Mouse (Mus musculus) frontal cortex, postnatal 10 days (tissue): ENCODE measurements at regions not wholly inside any gene's neighbourhood (a gene's known extent, or its start where the extent isn't known, plus 50 kb on each side); places are given as distances from the start of the nearest gene placed in this dataset.

Experiments used
- DNase-seq, 2 experiments: peaks; one replicate each; pipeline ENCODE4 v3.0.0; 2022; ENCODE audit warnings: low spot score in 2 of 2, mixed read lengths in 1 of 2

DNA sequence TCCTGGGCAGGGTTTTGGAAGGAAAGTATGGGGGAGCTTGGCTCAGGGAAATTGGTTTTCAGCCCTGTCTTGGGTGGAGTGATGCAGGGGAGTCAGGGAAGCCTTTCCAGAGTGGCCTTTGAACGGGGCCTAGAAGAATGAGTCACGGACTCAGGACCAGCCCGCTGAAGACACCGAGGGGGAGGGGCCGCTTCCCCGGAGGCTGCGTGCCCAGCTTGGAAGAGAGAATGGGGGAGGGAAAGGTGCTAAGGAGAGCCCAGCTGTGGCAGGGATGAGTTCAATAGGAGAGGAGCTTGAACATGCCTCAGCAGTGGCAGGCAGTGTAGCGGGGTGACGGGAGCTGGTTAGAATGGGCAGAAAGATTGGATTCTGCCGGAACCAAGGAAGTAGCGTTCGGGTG is 337.8 kb downstream of the Zfp706 start:
- no peak for DNase-seq

- DNase-seq: no peak
These were observed 341.0 kb downstream of the Zfp706 start for GRCm38 (mm10) chr15:36666566-36666965.

DNA sequence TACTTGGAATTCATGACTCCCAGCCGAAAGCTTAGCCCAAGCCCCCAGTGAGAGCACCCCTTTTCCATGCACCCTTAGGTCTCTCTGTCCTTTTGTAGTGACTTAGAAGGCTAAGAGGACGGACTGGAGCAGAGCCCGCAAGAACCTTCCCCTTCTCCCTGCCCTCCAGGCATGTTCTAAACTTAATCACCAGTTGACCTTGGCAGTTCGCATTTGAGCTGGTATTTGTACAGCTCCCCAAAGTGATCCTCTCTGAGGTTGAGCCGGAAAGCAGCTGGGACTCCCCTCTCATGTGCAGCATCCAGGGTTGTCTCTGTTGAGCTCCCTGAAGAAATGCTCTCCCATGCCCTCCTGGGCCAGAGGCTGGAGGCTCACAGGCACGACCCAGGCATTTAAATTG is 343.2 kb downstream of the Zfp706 start:
- DNase-seq: no peak

DNA sequence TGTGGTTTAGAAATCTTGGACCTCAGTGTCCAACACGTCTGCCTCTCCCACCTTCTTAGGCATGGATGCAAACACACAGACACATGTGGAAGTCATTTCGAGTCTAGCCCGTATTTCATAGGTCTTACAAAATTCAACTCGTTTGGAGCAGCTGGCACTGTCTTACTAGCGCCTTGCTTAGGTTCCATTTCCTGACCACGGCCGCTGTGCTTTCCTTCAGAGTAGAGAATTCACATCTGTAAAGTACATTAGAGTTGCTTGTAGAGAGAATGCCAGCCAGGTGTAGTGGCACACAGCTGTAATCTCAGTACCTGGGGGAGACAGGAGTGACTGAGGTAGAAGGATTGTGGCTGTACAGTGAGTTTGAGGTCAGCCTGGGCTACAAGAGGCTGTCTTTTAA is 346.6 kb downstream of the Zfp706 start:
- DNase-seq: no peak
